Mouse (Mus musculus): Measurements from ENCODE around the gene Cdc27.

Gene Cdc27

DNA sequence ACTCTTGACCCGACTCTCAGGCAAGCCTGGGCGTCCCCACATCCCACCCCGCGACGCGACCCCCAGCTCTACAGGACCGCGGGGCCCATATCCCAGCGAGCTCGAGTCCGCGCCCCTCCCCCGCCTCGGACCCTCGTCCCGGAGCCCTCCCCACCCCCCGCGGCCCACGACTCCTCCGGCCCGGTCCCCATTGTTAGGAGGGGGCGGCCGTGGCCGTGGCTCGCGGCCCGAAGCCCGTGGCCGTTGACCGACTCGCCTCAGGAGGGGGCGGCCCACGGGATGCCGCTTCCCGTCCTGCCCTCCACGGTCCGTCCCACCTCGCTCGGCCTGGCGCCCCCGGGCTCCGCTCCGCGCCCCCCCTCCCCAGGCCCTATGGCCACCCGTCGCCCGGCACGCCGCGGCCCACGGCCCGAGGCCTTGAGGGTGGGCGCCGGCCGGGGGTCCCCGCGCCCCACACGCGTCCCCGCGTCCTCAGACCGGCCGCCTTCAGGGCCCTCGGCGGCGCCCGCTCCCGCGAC lies 81.6 kb downstream of the Cdc27 start, which contains the start of gene Kansl1:
Kansl1 (minus strand) TSS at position 111 of the 518 bp plus-strand sequence.
- peak; percentile 53 for DNase-seq

DNA sequence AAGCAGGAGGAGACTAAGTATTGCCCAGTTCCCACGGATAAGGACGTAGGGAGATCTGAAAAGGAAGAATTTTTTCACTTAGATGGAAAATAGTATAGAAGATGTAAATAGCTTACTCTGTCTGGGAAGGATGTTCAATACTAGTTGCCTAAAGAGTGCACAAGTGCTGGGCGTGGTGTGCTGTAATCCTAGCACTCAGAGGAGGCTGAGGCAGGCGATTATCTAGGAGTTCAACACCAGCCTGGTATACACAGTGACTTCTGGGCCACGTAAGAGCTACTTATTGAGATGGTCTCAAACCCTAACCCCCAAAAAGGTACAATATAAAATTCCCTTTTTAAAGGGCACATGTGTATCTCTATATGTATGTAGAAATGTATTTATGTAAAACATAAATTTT lies 82.7 kb downstream of the Cdc27 start:
- DNase-seq: no peak

DNA sequence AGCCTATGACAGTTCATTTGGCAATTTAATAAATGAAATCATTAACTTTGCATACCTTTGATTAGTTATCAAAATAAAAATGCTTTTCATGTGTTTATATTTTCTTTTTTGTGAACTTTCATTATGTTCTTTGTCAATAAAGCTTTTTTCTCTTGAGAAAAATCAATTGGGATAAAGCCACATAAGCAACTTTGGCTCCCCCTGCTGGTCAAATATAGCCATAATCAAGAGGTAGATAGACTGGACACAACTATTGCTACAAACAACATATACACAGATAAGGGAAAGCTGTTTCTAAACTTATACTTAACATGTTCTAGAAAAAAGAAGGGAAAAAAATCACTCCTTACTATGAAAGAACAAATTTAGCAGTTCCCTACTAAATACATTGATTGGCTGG lies 88.9 kb downstream of the Cdc27 start:
- DNase-seq: peak; percentile 84

DNA sequence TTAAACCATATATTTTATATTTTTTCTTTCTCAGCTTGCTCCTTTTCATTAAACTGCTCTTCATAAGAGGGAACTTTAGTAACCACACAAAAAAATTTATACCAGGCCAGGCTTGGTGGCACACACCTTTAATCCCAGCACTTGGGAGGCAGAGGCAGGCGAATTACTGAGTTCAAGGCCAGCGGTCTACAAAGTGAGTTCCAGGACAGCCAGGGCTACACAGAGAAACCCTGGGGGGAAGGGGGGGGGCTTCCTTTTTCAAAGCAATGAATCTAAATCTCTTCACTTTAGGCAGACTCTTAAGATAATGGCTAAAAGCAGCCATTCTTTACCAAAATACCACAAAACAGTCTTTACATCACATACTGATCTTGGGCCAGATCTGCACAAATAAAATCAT lies 90.7 kb downstream of the Cdc27 start:
- DNase-seq: no peak

GRCm38 (mm10) chr11:104458507-104458906 lies 91.9 kb downstream of the Cdc27 start:
- no peak for DNase-seq
